Mouse (Mus musculus) forebrain, embryonic 15.5 days (tissue): ENCODE data around the gene Sptbn4. TPM values are rescaled to one million over a fixed set of nuclear protein-coding genes. Genes with fewer than 3 reads are reported as not detected.

Source experiments
- ATAC-seq: fragments of 200-750 bp; cut with Nextera tagmentation; replicated peaks from 2 replicates; pipeline ENCODE4 v1.8.0; 2017; ENCODE audit warnings: mild to moderate bottlenecking, moderate TSS enrichment, moderate library complexity
- H3K27ac ChIP-seq: fragments of 300-500 bp; sonication (generic); replicated peaks from 2 replicates; pipeline ENCODE4 v1.5.1; 2015; ENCODE audit warnings: mild to moderate bottlenecking, inconsistent platforms
- H3K27me3 ChIP-seq: fragments of 300-500 bp; sonication (generic); 2 replicates; pipeline ENCODE4 v1.6.1; 2015; ENCODE audit warnings: inconsistent platforms
- H3K36me3 ChIP-seq: fragments of 300-500 bp; sonication (generic); 2 replicates; pipeline ENCODE4 v1.6.1; 2015; ENCODE audit warnings: mild to moderate bottlenecking, inconsistent platforms
- H3K4me1 ChIP-seq: fragments of 300-500 bp; sonication (generic); 2 replicates; pipeline ENCODE4 v1.6.1; 2015; ENCODE audit warnings: inconsistent platforms
- H3K4me2 ChIP-seq: fragments of 300-500 bp; sonication (generic); replicated peaks from 2 replicates; pipeline ENCODE4 v1.6.1; 2015; ENCODE audit warnings: mild to moderate bottlenecking, inconsistent platforms
- H3K4me3 ChIP-seq: fragments of 300-500 bp; sonication (generic); 2 replicates; pipeline ENCODE4 v1.5.1; 2015; ENCODE audit warnings: mild to moderate bottlenecking, inconsistent platforms
- H3K9ac ChIP-seq: fragments of 300-500 bp; sonication (generic); replicated peaks from 2 replicates; pipeline ENCODE4 v1.6.1; 2015; ENCODE audit warnings: mild to moderate bottlenecking, inconsistent platforms
- H3K9me3 ChIP-seq: fragments of 300-500 bp; sonication (generic); 2 replicates; pipeline ENCODE4 v1.6.1; 2016; ENCODE audit warnings: inconsistent platforms
- WGBS: fragments of 180-500 bp; shearing (Covaris S2); methylation state at CpG from one replicate; pipeline ENCODE4 v1.1.7; 2015; ENCODE audit warnings: mixed read lengths; 5-methylcytosine and 5-hydroxymethylcytosine counted together
- polyA plus RNA-seq: library from polyadenylated mRNA; unstranded; fragments of >200 nt; fragmentation: Nextera tagmentation; extraction: Ambion mirVana; gene quantifications from 2 replicates; pipeline ENCODE4 v1.2.1, GENCODE M21; 2015

The Sptbn4 gene
- polyA plus RNA-seq, 1 experiment from 2014 or later = 2.0 TPM

DNA sequence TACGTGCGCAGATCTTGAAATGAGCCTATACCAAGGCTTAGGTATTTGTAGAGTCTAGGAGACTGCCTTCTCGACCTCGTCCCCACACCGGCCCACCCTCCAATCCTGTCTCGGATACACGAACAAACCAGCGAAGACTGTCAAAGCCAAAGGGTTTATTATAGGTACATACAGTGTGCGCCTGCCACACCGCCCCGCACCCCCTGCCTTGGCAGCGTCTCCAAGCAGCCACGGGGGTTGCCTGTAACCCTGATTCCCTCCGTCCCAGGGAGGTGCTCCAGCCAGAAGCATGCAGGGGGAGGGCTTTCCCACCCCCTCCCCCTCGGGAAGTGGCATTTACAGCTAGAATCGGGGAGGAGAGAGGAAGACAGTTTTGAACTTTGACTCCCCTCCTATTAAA lies 91.2 kb downstream of the Sptbn4 start:
- Histone ChIP-seq H3K27me3 (peaks cover 24% of the 10 kb centered on the region), H3K36me3 (peaks cover 15% of the 10 kb centered on the region), H3K4me3 (peak overlapping the region; percentile 82), H3K9ac (peak overlapping the region; percentile 15), H3K4me1 (peaks cover 35% of the 10 kb centered on the region), H3K9me3 (no peaks in the 10 kb centered on the region), H3K27ac (0 out of 2 replicates have a peak overlapping the region, but pooled peaks have one; percentile 85), H3K4me2 (peak overlapping the region; percentile 52)
- WGBS = 1% methylated on average over 16 of the region's 16 CpGs
- peak; percentile 43 for ATAC-seq

DNA sequence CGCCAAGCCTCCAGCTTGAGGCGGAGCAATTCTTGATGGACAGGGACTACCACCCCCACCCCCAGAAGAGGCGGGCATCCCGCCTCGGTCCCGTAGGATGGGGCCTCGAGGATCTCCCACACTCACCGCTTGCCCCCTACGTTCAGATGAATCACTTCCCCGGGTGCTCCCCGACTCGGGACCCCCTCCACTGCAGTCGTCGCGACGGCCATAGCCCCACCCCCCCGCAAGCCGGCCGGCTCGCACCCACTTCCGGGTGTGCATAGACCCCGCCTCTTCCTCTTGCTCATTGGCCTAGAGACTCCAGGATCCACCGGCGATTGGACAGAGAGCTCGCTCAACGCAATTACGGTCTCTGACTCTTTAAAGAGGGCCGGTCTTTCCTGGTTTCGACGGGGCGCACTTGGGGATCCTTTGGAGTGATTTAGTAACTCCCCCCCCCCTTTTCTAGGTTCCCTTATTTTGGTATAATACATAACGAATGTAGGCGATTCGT lies 91.7 kb downstream of the Sptbn4 start, which contains the start of gene Shkbp1:
Gene Shkbp1 (minus strand): TSS at position 275 of the 496 bp plus-strand sequence.
- Histone ChIP-seq H3K9me3 (no peaks in the 10 kb centered on the region), H3K4me2 (peak within 1 kb of the TSS; percentile 52), H3K36me3 (peaks cover 17% of the 10 kb centered on the region), H3K27me3 (peaks cover 24% of the 10 kb centered on the region), H3K4me1 (peaks cover 31% of the 10 kb centered on the region), H3K4me3 (peak within 1 kb of the TSS; percentile 82), H3K9ac (peak within 1 kb of the TSS; percentile 65), H3K27ac (peak within 1 kb of the TSS; percentile 85)
- under 1% methylated on average over 34 of the region's 34 CpGs for WGBS
- peak; percentile 94 for ATAC-seq

DNA sequence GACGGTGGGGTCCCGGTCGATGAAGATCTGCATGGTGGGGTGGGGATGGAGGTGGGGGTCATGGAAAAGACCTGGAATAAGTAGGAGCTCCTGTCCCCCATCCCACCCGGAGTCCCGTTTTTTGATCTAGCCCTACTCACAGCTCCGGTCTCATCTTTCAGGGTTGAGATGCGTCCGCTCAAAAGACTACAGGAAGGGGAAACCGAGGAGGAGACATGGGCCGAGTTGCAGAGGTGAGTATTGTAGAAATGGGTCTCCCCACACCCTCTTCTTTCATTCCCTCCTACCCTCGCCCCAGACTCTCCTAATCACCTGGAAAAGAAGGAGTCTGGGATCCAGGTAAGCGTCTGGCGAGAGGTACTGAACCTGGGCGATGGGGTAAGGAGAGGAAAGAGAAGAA lies 92.2 kb downstream of the Sptbn4 start:
- 5% methylated on average over 14 of the region's 14 CpGs for WGBS
- peak; percentile 1 for ATAC-seq
- H3K36me3 ChIP-seq = peaks cover 22% of the 10 kb centered on the region

DNA sequence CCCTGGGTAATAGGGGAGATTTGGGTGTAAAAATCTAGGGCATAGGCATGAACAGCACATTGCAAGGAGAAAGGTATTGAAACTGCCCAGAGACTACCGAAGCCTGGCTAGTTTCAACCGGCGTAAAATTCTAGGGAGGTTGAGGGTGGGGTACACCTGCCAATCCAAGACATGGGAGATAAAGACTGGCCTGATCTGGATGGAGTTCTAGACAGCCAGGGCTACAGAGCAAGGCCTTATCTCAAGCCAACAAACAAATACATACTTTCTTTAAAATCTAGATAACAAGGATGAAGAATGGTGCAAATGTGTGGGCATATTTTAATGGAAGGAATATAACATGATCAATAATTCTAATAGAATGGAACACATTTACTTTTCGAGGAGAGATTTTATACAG lies 92.7 kb downstream of the Sptbn4 start:
- Histone ChIP-seq H3K9me3 (no peaks in the 10 kb centered on the region), H3K4me1 (peaks cover 31% of the 10 kb centered on the region), H3K4me2 (peak overlapping the region; percentile 52), H3K9ac (peak overlapping the region; percentile 65), H3K4me3 (peak overlapping the region; percentile 82), H3K27ac (no peak overlapping the region), H3K27me3 (peaks cover 24% of the 10 kb centered on the region), H3K36me3 (peaks cover 25% of the 10 kb centered on the region)
- 66% methylated on average over 4 of the region's 4 CpGs for WGBS
- ATAC-seq = no peak

More for the DNA sequence above, 92.2 kb downstream of the Sptbn4 start:
- H3K27me3 ChIP-seq = peaks cover 24% of the 10 kb centered on the region
- peak overlapping the region; percentile 65 for H3K9ac ChIP-seq
- peak overlapping the region; percentile 85 for H3K27ac ChIP-seq
- H3K4me2 ChIP-seq = peak overlapping the region; percentile 52
- H3K4me1 ChIP-seq = peaks cover 31% of the 10 kb centered on the region
- H3K4me3 ChIP-seq = peak overlapping the region; percentile 82
- H3K9me3 ChIP-seq = no peaks in the 10 kb centered on the region

DNA sequence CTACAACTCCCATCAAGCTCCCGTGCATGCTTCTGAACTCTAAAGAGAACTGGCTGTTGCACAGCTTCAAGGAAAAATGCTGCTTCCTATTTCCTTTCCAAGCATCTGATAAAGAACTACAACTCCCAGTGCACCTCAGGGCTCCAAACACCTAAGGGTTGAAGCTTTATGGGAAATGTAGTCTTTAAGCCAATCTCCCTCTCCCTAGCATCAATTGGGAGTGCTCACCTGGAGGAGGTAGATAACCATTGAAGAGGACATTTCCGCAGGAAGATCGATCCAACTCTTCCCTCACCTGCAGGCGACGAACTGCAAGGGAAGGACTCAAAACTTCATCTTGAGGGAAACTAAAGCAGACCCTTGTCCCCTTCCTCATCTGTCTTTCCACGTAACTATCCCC lies 93.3 kb downstream of the Sptbn4 start:
- WGBS = 27% methylated on average over 6 of the region's 6 CpGs
- H3K9ac ChIP-seq = peak overlapping the region; percentile 65
- H3K4me3 ChIP-seq = peak overlapping the region; percentile 82
- H3K4me1 ChIP-seq = peaks cover 31% of the 10 kb centered on the region
- peak; percentile 38; the same call in 1 of the 2 replicates for ATAC-seq
- no peaks in the 10 kb centered on the region for H3K9me3 ChIP-seq
- H3K27ac ChIP-seq = no peak overlapping the region
- peak overlapping the region; percentile 52 for H3K4me2 ChIP-seq
- H3K27me3 ChIP-seq = peaks cover 24% of the 10 kb centered on the region
- peaks cover 29% of the 10 kb centered on the region for H3K36me3 ChIP-seq

DNA sequence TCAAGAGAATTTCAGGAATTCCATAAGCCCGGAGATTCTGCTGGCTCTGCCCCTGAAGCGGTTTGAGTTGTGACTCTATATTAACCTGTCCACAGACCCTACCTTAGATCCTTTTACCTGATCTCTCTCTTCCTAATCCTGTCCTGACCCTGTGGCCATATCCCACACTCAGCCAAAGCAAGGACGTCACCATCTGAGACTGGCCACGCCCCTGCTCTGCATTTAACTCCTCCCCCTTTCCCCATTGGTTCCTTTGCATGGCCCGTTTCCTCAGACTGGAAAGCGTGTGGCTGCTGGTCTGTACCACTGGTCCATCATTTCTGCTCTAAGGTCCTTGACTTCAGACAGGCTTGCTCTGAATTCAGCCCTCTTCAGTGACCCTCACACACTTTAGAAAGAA lies 102.0 kb downstream of the Sptbn4 start:
- peaks cover 82% of the 10 kb centered on the region for H3K36me3 ChIP-seq
- H3K9ac ChIP-seq = no peak overlapping the region
- no peak overlapping the region for H3K27ac ChIP-seq
- no peak for ATAC-seq
- no peak overlapping the region for H3K4me3 ChIP-seq
- 30% methylated on average over 6 of the region's 6 CpGs for WGBS
- no peaks in the 10 kb centered on the region for H3K4me1 ChIP-seq
- H3K27me3 ChIP-seq = no peaks in the 10 kb centered on the region
- H3K4me2 ChIP-seq = no peak overlapping the region
- no peaks in the 10 kb centered on the region for H3K9me3 ChIP-seq

DNA sequence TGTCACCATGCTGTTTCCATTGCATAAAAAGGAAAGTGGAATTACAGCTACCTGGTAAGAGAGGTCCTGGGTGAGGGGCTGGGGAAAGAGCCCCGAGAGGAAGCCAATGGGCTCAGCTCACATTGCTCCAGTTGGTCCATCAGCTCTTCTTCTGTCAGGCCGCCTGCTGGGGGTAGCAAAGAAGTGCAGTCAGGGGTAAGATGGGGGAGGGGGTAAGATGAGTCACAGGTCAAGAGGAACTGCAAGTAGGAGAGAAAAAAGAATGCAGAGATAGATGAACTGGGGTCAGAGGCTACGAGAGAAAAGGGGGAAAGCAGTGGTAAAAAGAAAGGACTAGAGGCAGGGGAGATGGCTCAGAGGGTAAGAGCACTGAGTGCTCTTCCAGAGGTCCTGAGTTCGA lies 104.9 kb downstream of the Sptbn4 start:
- Histone ChIP-seq H3K4me1 (peaks cover 23% of the 10 kb centered on the region), H3K4me2 (no peak overlapping the region), H3K9ac (no peak overlapping the region), H3K27ac (no peak overlapping the region), H3K9me3 (no peaks in the 10 kb centered on the region), H3K36me3 (peaks cover 58% of the 10 kb centered on the region), H3K27me3 (no peaks in the 10 kb centered on the region), H3K4me3 (no peak overlapping the region)
- WGBS = 43% methylated on average over 4 of the region's 4 CpGs
- no peak for ATAC-seq

DNA sequence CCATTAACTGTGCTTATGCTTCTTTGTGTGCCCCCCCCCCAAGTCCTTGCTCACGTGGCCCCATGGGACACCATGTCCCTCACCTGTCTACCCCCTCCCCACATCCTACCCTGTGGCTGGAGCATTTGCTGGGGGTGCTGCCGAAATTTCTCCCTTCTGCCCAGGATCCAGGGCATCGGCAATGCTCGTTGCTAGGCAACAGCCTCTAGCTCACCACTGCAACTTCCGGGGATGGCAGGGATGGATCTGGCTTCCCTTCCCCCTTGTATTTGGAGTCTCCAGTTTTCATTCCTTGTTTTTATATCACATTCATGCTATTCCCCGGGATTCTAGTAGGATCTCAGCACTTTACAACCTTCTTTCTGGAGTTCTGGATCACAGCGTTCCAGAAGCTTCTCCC lies 108.0 kb downstream of the Sptbn4 start:
- Histone ChIP-seq H3K36me3 (peaks cover 32% of the 10 kb centered on the region), H3K27ac (peak overlapping the region; percentile 55), H3K4me2 (peak overlapping the region; percentile 45), H3K27me3 (peaks cover 7% of the 10 kb centered on the region), H3K9me3 (no peaks in the 10 kb centered on the region), H3K9ac (peak overlapping the region; percentile 41), H3K4me1 (peaks cover 45% of the 10 kb centered on the region), H3K4me3 (peak overlapping the region; percentile 33)
- WGBS = 28% methylated on average over 7 of the region's 7 CpGs
- 0 out of 2 replicates have a peak, but pooled peaks have one; percentile 12 for ATAC-seq

DNA sequence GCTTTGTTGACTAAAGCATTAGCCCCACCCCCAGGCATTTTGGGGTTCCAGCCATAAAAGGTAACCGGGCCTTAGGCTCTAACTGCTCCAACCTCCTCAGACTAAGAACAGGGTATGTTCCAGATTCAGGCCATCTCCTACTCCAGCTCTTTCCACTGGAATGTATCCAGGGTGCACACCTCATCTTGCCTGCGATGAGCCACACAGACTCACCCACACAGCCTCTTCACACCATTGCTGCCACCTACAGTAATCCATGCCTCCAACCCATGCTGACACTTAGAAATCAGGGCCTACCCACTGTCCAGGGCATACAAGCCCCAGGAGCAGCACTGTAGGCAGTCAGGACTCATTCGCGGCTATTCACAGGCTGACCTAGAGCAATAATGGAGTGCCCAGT lies 108.4 kb downstream of the Sptbn4 start:
- 69% methylated on average over 4 of the region's 4 CpGs for whole genome bisulfite sequencing
- Histone ChIP-seq H3K9ac (peak overlapping the region; percentile 41), H3K4me2 (peak overlapping the region; percentile 45), H3K27ac (peak overlapping the region; percentile 55), H3K9me3 (no peaks in the 10 kb centered on the region), H3K36me3 (peaks cover 28% of the 10 kb centered on the region), H3K4me1 (peaks cover 49% of the 10 kb centered on the region), H3K4me3 (peak overlapping the region; percentile 33), H3K27me3 (peaks cover 11% of the 10 kb centered on the region)
- 0 out of 2 replicates have a peak, but pooled peaks have one; percentile 5 for ATAC-seq

DNA sequence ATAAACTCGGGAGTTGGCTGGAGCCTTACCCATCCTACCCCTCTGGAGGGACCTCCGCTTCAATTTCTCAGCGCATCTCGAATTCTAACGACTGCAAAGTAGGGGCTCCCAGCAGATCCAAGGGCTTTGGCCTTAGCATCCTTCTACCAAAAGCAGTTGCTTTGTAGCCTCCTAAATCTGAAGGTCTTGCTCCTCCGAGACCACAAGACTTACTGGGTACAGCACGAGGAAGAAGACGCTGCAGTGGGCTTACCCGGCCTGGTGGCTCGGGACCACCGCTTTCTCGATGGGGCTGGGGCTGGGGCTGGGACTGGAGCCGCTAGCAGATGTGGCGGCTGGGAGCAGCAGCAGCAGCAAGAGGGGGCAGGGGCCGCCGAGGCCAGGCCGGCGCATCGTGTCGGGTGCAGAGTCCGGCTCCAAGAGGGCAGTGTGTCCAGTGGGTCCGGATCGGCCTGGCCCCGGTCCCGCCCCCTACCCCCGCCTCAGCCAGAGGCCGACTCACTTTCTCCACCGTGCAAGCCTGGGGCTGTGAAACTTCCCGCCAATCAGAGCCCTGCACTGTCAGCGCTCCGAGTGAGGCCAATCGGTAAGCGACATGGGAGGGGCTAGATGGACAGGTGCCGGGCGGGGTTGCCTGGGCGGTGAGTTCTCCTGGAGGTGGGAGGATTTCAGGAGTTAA lies 110.2 kb downstream of the Sptbn4 start, which contains the start of gene Ltbp4:
Gene Ltbp4 (minus strand): TSS at position 518 of the 679 bp plus-strand sequence.
- peak within 1 kb of the TSS; percentile 45 for H3K9ac ChIP-seq
- peak within 1 kb of the TSS; percentile 38 for H3K4me3 ChIP-seq
- H3K9me3 ChIP-seq = no peaks in the 10 kb centered on the region
- no peak within 1 kb of the TSS; the same call in 1 of the 2 replicates for H3K27ac ChIP-seq
- under 1% methylated on average over 35 of the region's 36 CpGs for WGBS
- peaks cover 66% of the 10 kb centered on the region for H3K4me1 ChIP-seq
- peaks cover 28% of the 10 kb centered on the region for H3K27me3 ChIP-seq
- H3K36me3 ChIP-seq = peaks cover 13% of the 10 kb centered on the region
- H3K4me2 ChIP-seq = peak within 1 kb of the TSS; percentile 55
- no peak for ATAC-seq

DNA sequence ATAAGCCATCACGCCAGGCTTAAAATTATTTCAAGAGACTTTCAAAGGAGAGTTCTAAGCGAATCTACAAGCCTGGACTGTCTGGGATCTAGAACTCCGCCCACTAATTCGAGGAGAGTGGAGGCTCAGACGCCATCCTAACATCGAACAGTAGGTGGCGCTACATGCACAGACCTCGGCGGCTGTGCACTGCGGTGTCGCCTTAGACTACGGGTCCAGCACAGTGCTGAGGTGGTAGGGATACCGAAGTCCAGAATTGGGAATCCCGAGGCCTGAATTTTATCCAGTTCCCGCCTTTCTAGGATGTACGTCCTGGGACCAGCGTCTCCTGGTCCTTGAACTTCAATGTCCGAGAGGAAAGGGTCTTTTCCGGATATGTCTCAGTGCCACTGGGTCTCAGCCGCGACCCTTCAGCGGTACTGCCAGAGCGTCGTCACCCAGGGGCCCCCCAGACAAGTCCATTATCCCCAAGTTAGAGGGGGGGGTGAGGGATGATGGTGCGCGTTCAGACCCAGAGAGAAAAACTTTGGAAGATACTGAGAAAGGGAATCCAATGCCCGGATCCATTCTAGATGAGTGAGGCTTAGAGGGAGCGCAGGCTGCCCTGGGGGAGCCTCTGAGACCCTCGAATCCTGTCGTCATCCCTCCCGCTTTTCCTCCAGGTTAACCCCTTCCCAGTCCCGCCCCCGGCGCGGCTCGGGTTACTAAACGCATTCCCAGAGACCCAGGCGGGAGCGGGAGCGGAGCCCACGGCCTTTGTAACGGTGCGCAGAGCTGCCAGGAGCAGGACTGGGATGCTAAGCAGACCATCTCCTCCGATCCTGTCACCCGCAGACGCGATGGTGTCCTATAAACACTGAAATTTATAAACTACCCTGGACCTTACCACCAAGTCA lies 111.3 kb downstream of the Sptbn4 start:
- WGBS = under 1% methylated on average over 47 of the region's 47 CpGs
- H3K27me3 ChIP-seq = peaks cover 39% of the 10 kb centered on the region

More for the DNA sequence above, 111.3 kb downstream of the Sptbn4 start:
- Histone ChIP-seq H3K36me3 (peaks cover 2% of the 10 kb centered on the region), H3K4me2 (peak overlapping the region; percentile 55), H3K4me1 (peaks cover 73% of the 10 kb centered on the region), H3K27ac (no peak overlapping the region; the same call in 1 of the 2 replicates), H3K9ac (peak overlapping the region; percentile 45), H3K9me3 (no peaks in the 10 kb centered on the region), H3K4me3 (peak overlapping the region; percentile 38)
- ATAC-seq = peak; percentile 86
